Mouse (Mus musculus): Measurements from ENCODE around the gene Ciapin1. TPM values are rescaled to one million over a fixed set of nuclear protein-coding genes. Genes with fewer than 3 reads are reported as not detected.

Gene Ciapin1
- total and polyA plus RNA-seq, 2 experiments from 2014 or later: 60.6 to 162 TPM

- 63% methylated on average over 7 of the region's 7 CpGs for WGBS
- ATAC-seq (ENCODE audit: low FRiP score): no peak
Measured at GRCm38 (mm10) chr8:94781155-94781837, 56.9 kb downstream of the Ciapin1 start.

GRCm38 (mm10) chr8:94780491-94781154, 57.5 kb downstream of the Ciapin1 start:
- H3K27ac ChIP-seq (ENCODE audit: low read depth, low read length): no peak overlapping the region
- ATAC-seq (ENCODE audit: low FRiP score) (no peak), DNase-seq (ENCODE audit: low spot score) (no peak)
- no peaks in the 10 kb centered on the region for H3K27me3 ChIP-seq (ENCODE audit: insufficient read depth, low read length)
- no peak overlapping the region for H3K4me2 ChIP-seq (ENCODE audit: low read depth, low read length, poor library complexity, severe bottlenecking)
- no peak overlapping the region for H3K9ac ChIP-seq (replicated peaks; ENCODE audit: low read length, poor library complexity, severe bottlenecking)
- 81% methylated on average over 21 of the region's 21 CpGs for WGBS
- H3K36me3 ChIP-seq (ENCODE audit: insufficient read depth, low read length): peaks cover 12% of the 10 kb centered on the region; the same call in 1 of the 2 replicates
- no peak overlapping the region for H3K4me3 ChIP-seq (ENCODE audit: low read depth, low read length)
- H3K9me3 ChIP-seq (ENCODE audit: low read length): no peaks in the 10 kb centered on the region
- TF ChIP-seq CTCF (IDR thresholded peaks at IDR 0.05): no peak
- H3K4me1 ChIP-seq (ENCODE audit: insufficient read depth, low read length): peaks cover 10% of the 10 kb centered on the region; the same call in 1 of the 2 replicates

More at GRCm38 (mm10) chr8:94781155-94781837, 56.9 kb downstream of the Ciapin1 start:
- DNase-seq (ENCODE audit: low spot score): no peak
- Histone ChIP-seq H3K27me3 (ENCODE audit: insufficient read depth, low read length) (no peaks in the 10 kb centered on the region), H3K27ac (ENCODE audit: low read depth, low read length) (no peak overlapping the region), H3K9ac (replicated peaks; ENCODE audit: low read length, poor library complexity, severe bottlenecking) (no peak overlapping the region), H3K4me1 (ENCODE audit: insufficient read depth, low read length) (peaks cover 10% of the 10 kb centered on the region; the same call in 1 of the 2 replicates), H3K36me3 (ENCODE audit: insufficient read depth, low read length) (peaks cover 12% of the 10 kb centered on the region; the same call in 1 of the 2 replicates), H3K4me2 (ENCODE audit: low read depth, low read length, poor library complexity, severe bottlenecking) (no peak overlapping the region), H3K9me3 (ENCODE audit: low read length) (no peaks in the 10 kb centered on the region), H3K4me3 (ENCODE audit: low read depth, low read length) (no peak overlapping the region)
- TF ChIP-seq CTCF (IDR thresholded peaks at IDR 0.05): no peak

GRCm38 (mm10) chr8:94779534-94780294, 58.4 kb downstream of the Ciapin1 start:
- H3K4me1 ChIP-seq (ENCODE audit: insufficient read depth, low read length): peaks cover 10% of the 10 kb centered on the region; the same call in 1 of the 2 replicates
- H3K27ac ChIP-seq (ENCODE audit: low read depth, low read length): no peak overlapping the region
- WGBS: 97% methylated on average over 16 of the region's 16 CpGs
- TF ChIP-seq CTCF (IDR thresholded peaks at IDR 0.05): no peak
- H3K27me3 ChIP-seq (ENCODE audit: insufficient read depth, low read length): no peaks in the 10 kb centered on the region
- H3K4me2 ChIP-seq (ENCODE audit: low read depth, low read length, poor library complexity, severe bottlenecking): no peak overlapping the region
- ATAC-seq (ENCODE audit: low FRiP score) (no peak), DNase-seq (ENCODE audit: low spot score) (no peak)
- H3K36me3 ChIP-seq (ENCODE audit: insufficient read depth, low read length): peaks cover 12% of the 10 kb centered on the region; the same call in 1 of the 2 replicates
- H3K9me3 ChIP-seq (ENCODE audit: low read length): no peaks in the 10 kb centered on the region
- H3K9ac ChIP-seq (replicated peaks; ENCODE audit: low read length, poor library complexity, severe bottlenecking): no peak overlapping the region
- no peak overlapping the region for H3K4me3 ChIP-seq (ENCODE audit: low read depth, low read length)

GRCm38 (mm10) chr8:94778895-94779533, 59.1 kb downstream of the Ciapin1 start:
- no peak for TF ChIP-seq CTCF (IDR thresholded peaks at IDR 0.05)
- DNase-seq (ENCODE audit: low spot score): no peak
- H3K4me1 ChIP-seq (ENCODE audit: insufficient read depth, low read length): peaks cover 10% of the 10 kb centered on the region; the same call in 1 of the 2 replicates
- no peak overlapping the region for H3K27ac ChIP-seq (ENCODE audit: low read depth, low read length)
- no peak overlapping the region for H3K9ac ChIP-seq (replicated peaks; ENCODE audit: low read length, poor library complexity, severe bottlenecking)
- peaks cover 12% of the 10 kb centered on the region; the same call in 1 of the 2 replicates for H3K36me3 ChIP-seq (ENCODE audit: insufficient read depth, low read length)
- WGBS: 72% methylated on average over 10 of the region's 10 CpGs
- no peak overlapping the region for H3K4me2 ChIP-seq (ENCODE audit: low read depth, low read length, poor library complexity, severe bottlenecking)
- no peaks in the 10 kb centered on the region for H3K9me3 ChIP-seq (ENCODE audit: low read length)
- no peaks in the 10 kb centered on the region for H3K27me3 ChIP-seq (ENCODE audit: insufficient read depth, low read length)
- no peak for ATAC-seq (ENCODE audit: low FRiP score)
- no peak overlapping the region for H3K4me3 ChIP-seq (ENCODE audit: low read depth, low read length)

GRCm38 (mm10) chr8:94778473-94778872, 59.7 kb downstream of the Ciapin1 start:
- Histone ChIP-seq H3K27ac (ENCODE audit: low read depth, low read length) (no peak overlapping the region), H3K9ac (replicated peaks; ENCODE audit: low read length, poor library complexity, severe bottlenecking) (no peak overlapping the region), H3K36me3 (ENCODE audit: insufficient read depth, low read length) (peaks cover 12% of the 10 kb centered on the region; the same call in 1 of the 2 replicates), H3K9me3 (ENCODE audit: low read length) (no peaks in the 10 kb centered on the region), H3K4me2 (ENCODE audit: low read depth, low read length, poor library complexity, severe bottlenecking) (no peak overlapping the region), H3K4me3 (ENCODE audit: low read depth, low read length) (no peak overlapping the region), H3K4me1 (ENCODE audit: insufficient read depth, low read length) (peaks cover 10% of the 10 kb centered on the region; the same call in 1 of the 2 replicates), H3K27me3 (ENCODE audit: insufficient read depth, low read length) (no peaks in the 10 kb centered on the region)
- no peak for DNase-seq (ENCODE audit: low spot score)
- ATAC-seq (ENCODE audit: low FRiP score): no peak
- TF ChIP-seq CTCF (IDR thresholded peaks at IDR 0.05): no peak
- WGBS: 59% methylated on average over 5 of the region's 5 CpGs

Data from midbrain, postnatal 0 days (tissue).